Mouse (Mus musculus): ENCODE measurements around the gene Igtp. TPM values are rescaled to one million over a fixed set of nuclear protein-coding genes. Genes with fewer than 3 reads are reported as not detected.

The Igtp gene
- polyA plus RNA-seq, 1 experiment from 2014 or later = 10.9 TPM

GRCm38 (mm10) chr11:58249203-58249981, 50.0 kb downstream of the Igtp start:
- no peaks in the 10 kb centered on the region for H3K9me3 ChIP-seq (ENCODE audit: control insufficient read depth)
- 52% methylated on average over 7 of the region's 7 CpGs for WGBS
- H3K27me3 ChIP-seq (replicated peaks; ENCODE audit: control insufficient read depth, insufficient read depth, low read length) = no peaks in the 10 kb centered on the region
- H3K4me1 ChIP-seq (replicated peaks; ENCODE audit: control insufficient read depth, insufficient read depth, low read length) = no peaks in the 10 kb centered on the region
- no peak overlapping the region for H3K9ac ChIP-seq (ENCODE audit: low read depth, low read length)
- no peak overlapping the region for H3K27ac ChIP-seq (ENCODE audit: low read depth, low read length)
- no peak for ATAC-seq
- H3K4me3 ChIP-seq (ENCODE audit: low read depth, low read length) = no peak overlapping the region
- H3K36me3 ChIP-seq (ENCODE audit: control insufficient read depth, insufficient read depth) = no peaks in the 10 kb centered on the region
- no peak for TF ChIP-seq CTCF (IDR thresholded peaks at IDR 0.05; ENCODE audit: low read depth)
- H3K4me2 ChIP-seq (replicated peaks; ENCODE audit: low read depth) = no peak overlapping the region

DNA sequence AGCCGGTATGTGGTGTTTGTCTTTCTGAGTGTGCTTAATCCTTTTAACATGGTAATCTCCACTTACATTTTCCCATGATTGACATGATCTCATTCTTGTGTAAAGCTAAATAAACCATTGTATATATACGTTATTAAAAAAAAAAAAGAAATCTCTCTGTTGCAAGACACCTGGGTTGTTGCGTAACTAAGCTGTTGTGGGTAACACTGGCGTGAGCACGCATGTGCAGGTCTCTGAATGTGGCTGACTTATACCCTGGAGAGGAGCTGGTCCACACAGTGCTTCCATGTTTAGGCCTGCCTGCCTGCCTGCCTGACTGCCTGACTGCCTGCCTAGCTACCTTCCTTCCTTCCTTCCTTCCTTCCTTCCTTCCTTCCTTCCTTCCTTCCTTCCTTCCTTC, 51.2 kb downstream of the Igtp start:
- Histone ChIP-seq H3K27ac (ENCODE audit: low read depth, low read length) (no peak overlapping the region), H3K9ac (ENCODE audit: low read depth, low read length) (no peak overlapping the region), H3K4me1 (replicated peaks; ENCODE audit: control insufficient read depth, insufficient read depth, low read length) (no peaks in the 10 kb centered on the region), H3K4me3 (ENCODE audit: low read depth, low read length) (no peak overlapping the region), H3K27me3 (replicated peaks; ENCODE audit: control insufficient read depth, insufficient read depth, low read length) (no peaks in the 10 kb centered on the region), H3K4me2 (replicated peaks; ENCODE audit: low read depth) (no peak overlapping the region), H3K36me3 (ENCODE audit: control insufficient read depth, insufficient read depth) (no peaks in the 10 kb centered on the region), H3K9me3 (ENCODE audit: control insufficient read depth) (no peaks in the 10 kb centered on the region)
- 0 out of 2 replicates have a peak, but pooled peaks have one; percentile 53 for ATAC-seq
- 39% methylated on average over 5 of the region's 5 CpGs for WGBS
- TF ChIP-seq CTCF (IDR thresholded peaks at IDR 0.05; ENCODE audit: low read depth) = no peak

GRCm38 (mm10) chr11:58254411-58254810, 55.1 kb downstream of the Igtp start:
- 93% methylated on average over 3 of the region's 3 CpGs for WGBS
- no peak for TF ChIP-seq CTCF (IDR thresholded peaks at IDR 0.05; ENCODE audit: low read depth)

More at GRCm38 (mm10) chr11:58254411-58254810, 55.1 kb downstream of the Igtp start:
- no peak overlapping the region for H3K9ac ChIP-seq (ENCODE audit: low read depth, low read length)
- no peaks in the 10 kb centered on the region for H3K27me3 ChIP-seq (replicated peaks; ENCODE audit: control insufficient read depth, insufficient read depth, low read length)
- no peak overlapping the region for H3K4me3 ChIP-seq (ENCODE audit: low read depth, low read length)
- H3K27ac ChIP-seq (ENCODE audit: low read depth, low read length) = no peak overlapping the region
- ATAC-seq = no peak
- H3K36me3 ChIP-seq (ENCODE audit: control insufficient read depth, insufficient read depth) = no peaks in the 10 kb centered on the region
- no peaks in the 10 kb centered on the region for H3K9me3 ChIP-seq (ENCODE audit: control insufficient read depth)
- no peak overlapping the region for H3K4me2 ChIP-seq (replicated peaks; ENCODE audit: low read depth)
- H3K4me1 ChIP-seq (replicated peaks; ENCODE audit: control insufficient read depth, insufficient read depth, low read length) = no peaks in the 10 kb centered on the region

Other genes with a start within 250 kb of the Igtp start
- 9.6 and 11.5 TPM in 2 replicates for gene Larp1, start 190.5 kb upstream of the Igtp start, polyA plus RNA-seq (2015; fragmentation: Nextera tagmentation; extraction: Ambion mirVana)
- gene Gm12248, start 106.4 kb upstream of the Igtp start, polyA plus RNA-seq (2015; fragmentation: Nextera tagmentation; extraction: Ambion mirVana) = not detected in 2 replicates
- gene Cnot8, start 95.4 kb upstream of the Igtp start, polyA plus RNA-seq (2015; fragmentation: Nextera tagmentation; extraction: Ambion mirVana) = 43.2 and 46.2 TPM in 2 replicates
- gene Gemin5, start 31.0 kb upstream of the Igtp start, polyA plus RNA-seq (2015; fragmentation: Nextera tagmentation; extraction: Ambion mirVana) = 3.6 and 4.0 TPM in 2 replicates
- 86.2 and 90.1 TPM in 2 replicates for gene Mrpl22, start 27.9 kb upstream of the Igtp start, polyA plus RNA-seq (2015; fragmentation: Nextera tagmentation; extraction: Ambion mirVana)
- 5.4 and 6.4 TPM in 2 replicates for gene Irgm2, start 62 bp downstream of the Igtp start, polyA plus RNA-seq (2015; fragmentation: Nextera tagmentation; extraction: Ambion mirVana)
- not detected in 2 replicates for gene 4930438A08Rik, start 75.2 kb downstream of the Igtp start, polyA plus RNA-seq (2015; fragmentation: Nextera tagmentation; extraction: Ambion mirVana)
- gene Zfp692, start 107.5 kb downstream of the Igtp start, polyA plus RNA-seq (2015; fragmentation: Nextera tagmentation; extraction: Ambion mirVana) = 3.9 and 4.7 TPM in 2 replicates
- 32.0 and 33.8 TPM in 2 replicates for gene Zfp672, start 130.8 kb downstream of the Igtp start, polyA plus RNA-seq (2015; fragmentation: Nextera tagmentation; extraction: Ambion mirVana)
- 13.2 and 14.7 TPM in 2 replicates for gene Sh3bp5l, start 131.2 kb downstream of the Igtp start, polyA plus RNA-seq (2015; fragmentation: Nextera tagmentation; extraction: Ambion mirVana)
- gene Lypd8, start 179.5 kb downstream of the Igtp start, polyA plus RNA-seq (2015; fragmentation: Nextera tagmentation; extraction: Ambion mirVana) = 1,454 and 1,717 TPM in 2 replicates
- gene 1810065E05Rik, start 221.6 kb downstream of the Igtp start, polyA plus RNA-seq (2015; fragmentation: Nextera tagmentation; extraction: Ambion mirVana) = 0.77 and 4.8 TPM in 2 replicates
- gene Gm12253, start 233.0 kb downstream of the Igtp start, polyA plus RNA-seq (2015; fragmentation: Nextera tagmentation; extraction: Ambion mirVana) = not detected in 2 replicates

Measured in intestine, postnatal 0 days (tissue).